13 mouse cellular contexts compared by ENCODE assay signal in genomic region chr9:89497399-89497749, GRCm38 (mm10).
DNase-seq lines count a peak whose midpoint lies in the region; ATAC-seq lines count a peak whose summit lies in the region.
"Had no signal": no experiment of that assay in that cellular context is flagged by ENCODE, and none has a peak within 500 bp of the region (broad histone marks: within the 10 kb centered on the region; RNA-seq: fewer than 3 reads in every experiment).

No protein-coding gene starts in this region.

- peak; percentile 59; the same call in 1 of the 2 replicates for ATAC-seq in kidney, embryonic 14.5 days (ENCODE audit: low FRiP score, low TSS enrichment)
- ATAC-seq in forebrain, embryonic 16.5 days = peak; percentile 80
- ATAC-seq in limb, embryonic 13.5 days (ENCODE audit: low FRiP score, low read depth) = no peak
- ATAC-seq in neural tube, embryonic 14.5 days (ENCODE audit: low read depth) = peak; percentile 85

- H3K9me3 ChIP-seq in kidney, embryonic 14.5 days (ENCODE audit: control insufficient read depth, low read length) = no peaks in the 10 kb centered on the region
- no peaks in the 10 kb centered on the region for H3K9me3 ChIP-seq in forebrain, embryonic 16.5 days (ENCODE audit: control insufficient read depth, low read length)
- no peaks in the 10 kb centered on the region for H3K9me3 ChIP-seq in limb, embryonic 13.5 days
- no peaks in the 10 kb centered on the region for H3K9me3 ChIP-seq in neural tube, embryonic 14.5 days (ENCODE audit: control insufficient read depth, low read length)
- H3K9me3 ChIP-seq: heart, embryonic 15.5 days had no signal

- peak overlapping the region; percentile 12; the same call in 1 of the 2 replicates for H3K27ac ChIP-seq in kidney, embryonic 14.5 days (ENCODE audit: low read depth, low read length)
- no peak overlapping the region for H3K27ac ChIP-seq in forebrain, embryonic 16.5 days (ENCODE audit: low read length)
- H3K27ac ChIP-seq in limb, embryonic 13.5 days = no peak overlapping the region
- H3K27ac ChIP-seq in neural tube, embryonic 14.5 days (ENCODE audit: low read depth, low read length) = peak overlapping the region; percentile 92
- H3K27ac ChIP-seq: heart, embryonic 15.5 days had no signal

- no peaks in the 10 kb centered on the region for H3K27me3 ChIP-seq in kidney, embryonic 14.5 days (ENCODE audit: control insufficient read depth, insufficient read depth, low read length)
- H3K27me3 ChIP-seq in forebrain, embryonic 16.5 days (replicated peaks; ENCODE audit: control insufficient read depth, insufficient read depth, low read length) = no peaks in the 10 kb centered on the region
- H3K27me3 ChIP-seq in limb, embryonic 13.5 days = no peaks in the 10 kb centered on the region
- H3K27me3 ChIP-seq in neural tube, embryonic 14.5 days (ENCODE audit: control insufficient read depth, insufficient read depth, low read length) = no peaks in the 10 kb centered on the region
- H3K27me3 ChIP-seq: CH12.LX; heart, embryonic 15.5 days had no signal

- 13% methylated on average over 7 of the region's 7 CpGs for WGBS in kidney, embryonic 14.5 days
- 12% methylated on average over 7 of the region's 7 CpGs for WGBS in forebrain, embryonic 16.5 days
- 24% methylated on average over 5 of the region's 7 CpGs for WGBS in limb, embryonic 13.5 days
- WGBS in neural tube, embryonic 14.5 days = 7% methylated on average over 7 of the region's 7 CpGs

- H3K4me1 ChIP-seq in kidney, embryonic 14.5 days (ENCODE audit: control insufficient read depth, insufficient read depth, low read length) = no peaks in the 10 kb centered on the region
- peaks cover 8% of the 10 kb centered on the region; the same call in 1 of the 2 replicates for H3K4me1 ChIP-seq in forebrain, embryonic 16.5 days (replicated peaks; ENCODE audit: control insufficient read depth, insufficient read depth, low read length)
- H3K4me1 ChIP-seq in limb, embryonic 13.5 days = peaks cover 8% of the 10 kb centered on the region
- H3K4me1 ChIP-seq in neural tube, embryonic 14.5 days (ENCODE audit: control insufficient read depth, insufficient read depth, low read length) = peaks cover 6% of the 10 kb centered on the region; the same call in 1 of the 2 replicates
- H3K4me1 ChIP-seq: heart, embryonic 15.5 days had no signal

- no peaks in the 10 kb centered on the region for H3K36me3 ChIP-seq in kidney, embryonic 14.5 days (ENCODE audit: control insufficient read depth, insufficient read depth, low read length)
- H3K36me3 ChIP-seq in forebrain, embryonic 16.5 days (ENCODE audit: control insufficient read depth, insufficient read depth) = no peaks in the 10 kb centered on the region
- H3K36me3 ChIP-seq in limb, embryonic 13.5 days = no peaks in the 10 kb centered on the region
- H3K36me3 ChIP-seq in neural tube, embryonic 14.5 days (ENCODE audit: control insufficient read depth, insufficient read depth, low read length) = no peaks in the 10 kb centered on the region
- H3K36me3 ChIP-seq: heart, embryonic 15.5 days had no signal

- DNase-seq in kidney, postnatal 25 days = no peak
- DNase-seq in ovary, postnatal 14 days (ENCODE audit: low spot score) = no peak
- DNase-seq in cerebellum, adult 9-11 months = no peak
- DNase-seq: cerebellum, adult 2 months; kidney, adult 8-10 months; lung, adult 2 months; right cerebral cortex, postnatal 14 days had no signal

- no peak overlapping the region for H3K4me3 ChIP-seq in kidney, embryonic 14.5 days (ENCODE audit: low read length)
- H3K4me3 ChIP-seq in forebrain, embryonic 16.5 days (replicated peaks; ENCODE audit: low read length) = no peak overlapping the region
- H3K4me3 ChIP-seq in limb, embryonic 13.5 days = no peak overlapping the region
- no peak overlapping the region for H3K4me3 ChIP-seq in neural tube, embryonic 14.5 days (ENCODE audit: low read depth, low read length)
- H3K4me3 ChIP-seq: heart, embryonic 15.5 days had no signal

- H3K4me2 ChIP-seq in kidney, embryonic 14.5 days (replicated peaks; ENCODE audit: low read depth, low read length) = peak overlapping the region; percentile 27
- H3K4me2 ChIP-seq in forebrain, embryonic 16.5 days (ENCODE audit: low read length) = peak overlapping the region; percentile 26
- peak overlapping the region; percentile 42 for H3K4me2 ChIP-seq in limb, embryonic 13.5 days (replicated peaks)
- no peak overlapping the region for H3K4me2 ChIP-seq in neural tube, embryonic 14.5 days (ENCODE audit: low read depth, low read length)
- H3K4me2 ChIP-seq: heart, embryonic 15.5 days had no signal

- H3K9ac ChIP-seq in kidney, embryonic 14.5 days (ENCODE audit: low read depth, low read length) = no peak overlapping the region
- H3K9ac ChIP-seq in forebrain, embryonic 16.5 days (replicated peaks; ENCODE audit: low read depth, low read length) = no peak overlapping the region
- no peak overlapping the region for H3K9ac ChIP-seq in limb, embryonic 13.5 days
- no peak overlapping the region for H3K9ac ChIP-seq in neural tube, embryonic 14.5 days (replicated peaks; ENCODE audit: low read depth, low read length)
- H3K9ac ChIP-seq: heart, embryonic 15.5 days had no signal

Comparison
In these comparisons a context has a peak if more than half of its experiments do, and no peak if none do; other contexts are left out.
1. H3K27ac ChIP-seq: peak in kidney, embryonic 14.5 days (single experiment) and neural tube, embryonic 14.5 days (single experiment); none in forebrain, embryonic 16.5 days (single experiment) and limb, embryonic 13.5 days (single experiment).